ENCODE assay signal across 14 mouse cellular contexts in genomic region chr5:130007344-130007743, GRCm38 (mm10). TPM values are rescaled to one million over a fixed set of nuclear protein-coding genes. Genes with fewer than 3 reads are reported as not detected.
DNase-seq lines count a peak whose midpoint lies in the region; ATAC-seq and TF ChIP-seq lines count a peak whose summit lies in the region.
"Had no signal": no experiment of that assay in that cellular context is flagged by ENCODE, and none has a peak within 500 bp of the region (broad histone marks: within the 10 kb centered on the region; RNA-seq: fewer than 3 reads in every experiment).

No protein-coding gene starts in this region.

- peaks cover 2% of the 10 kb centered on the region; the same call in 1 of the 2 replicates for H3K36me3 ChIP-seq in liver, embryonic 14.5 days (replicated peaks; ENCODE audit: control insufficient read depth, insufficient read depth, low read depth)
- H3K36me3 ChIP-seq in ES-Bruce4 (ENCODE audit: control insufficient read depth, insufficient read depth, low read length, poor library complexity, severe bottlenecking) = no peaks in the 10 kb centered on the region

- no peak overlapping the region for H3K4me3 ChIP-seq in cerebellum, adult 2 months (replicated peaks; ENCODE audit: insufficient read depth, low read depth, low read length)
- H3K4me3 ChIP-seq in liver, embryonic 14.5 days (ENCODE audit: insufficient read depth in 1 of 2, low read depth in 2 of 2, low read length in 2 of 2) = no peak overlapping the region
- no peak overlapping the region for H3K4me3 ChIP-seq in ES-Bruce4 (ENCODE audit: low read depth, low read length)
- H3K4me3 ChIP-seq: hindbrain, embryonic 12.5 days; liver, embryonic 13.5 days had no signal

- H3K9me3 ChIP-seq in liver, embryonic 14.5 days (ENCODE audit: control insufficient read depth, low read length) = peaks cover 4% of the 10 kb centered on the region
- peaks cover 6% of the 10 kb centered on the region for H3K9me3 ChIP-seq in ES-Bruce4 (replicated peaks; ENCODE audit: control insufficient read depth, insufficient read depth, low read length, poor library complexity, severe bottlenecking)

- H3K4me2 ChIP-seq in liver, embryonic 14.5 days (ENCODE audit: low read depth) = no peak overlapping the region
- H3K4me2 ChIP-seq: hindbrain, embryonic 12.5 days; liver, embryonic 13.5 days had no signal

- DNase-seq in cerebellum, adult 2 months = no peak
- no peak for DNase-seq in cerebellum, postnatal 36 days
- DNase-seq in liver, embryonic 14.5 days (ENCODE audit: low read depth in 3 of 3, low spot score in 3 of 3) = no peak
- no peak for DNase-seq in liver
- peak; percentile 66 for DNase-seq in induced T-regulatory cell, adult 2 months (ENCODE audit: low read depth)
- no peak for DNase-seq in urinary bladder, postnatal 4 days (ENCODE audit: low spot score in 2 of 2)
- DNase-seq in adrenal gland, postnatal 4 days (ENCODE audit: low spot score in 2 of 2) = no peak
- DNase-seq: cerebellum, postnatal 25 days; kidney, postnatal 25 days; liver, embryonic 13.5 days; spleen, adult 18-20 months had no signal

- H3K9ac ChIP-seq in liver, embryonic 14.5 days (replicated peaks) = no peak overlapping the region
- H3K9ac ChIP-seq in ES-Bruce4 (ENCODE audit: low read depth, poor library complexity, severe bottlenecking) = no peak overlapping the region
- H3K9ac ChIP-seq: hindbrain, embryonic 12.5 days; liver, embryonic 13.5 days had no signal

- H3K4me1 ChIP-seq in cerebellum, adult 2 months (ENCODE audit: control insufficient read depth, insufficient read depth, low read length) = no peaks in the 10 kb centered on the region
- H3K4me1 ChIP-seq in liver, embryonic 14.5 days (replicated peaks; ENCODE audit: control insufficient read depth in 2 of 2, insufficient read depth in 2 of 2, low read length in 1 of 2) = peaks cover 0 to 7% of the 10 kb centered on the region in 2 experiments; a peak in 3 of 4 replicates
- peaks cover 6% of the 10 kb centered on the region for H3K4me1 ChIP-seq in ES-Bruce4 (ENCODE audit: control insufficient read depth, insufficient read depth, low read length)

- TF ChIP-seq CTCF in cerebellum, adult 2 months (IDR thresholded peaks at IDR 0.05; ENCODE audit: borderline replicate concordance, insufficient read depth, low read depth, low read length) = peak; percentile 9; the same call in 1 of the 2 replicates
- peak; percentile 73 for TF ChIP-seq CTCF in liver, embryonic 14.5 days (IDR thresholded peaks at IDR 0.05; ENCODE audit: low read depth)
- peak; percentile 15 for TF ChIP-seq CTCF in ES-Bruce4 (IDR thresholded peaks at IDR 0.05; ENCODE audit: low read depth, low read length)

- ATAC-seq in liver, embryonic 14.5 days (ENCODE audit: insufficient read depth) = no peak
- ATAC-seq: activated CD4-positive, CD25-positive, alpha-beta regulatory T cell, adult 4 months had no signal

- no peak for TF ChIP-seq POLR2A in cerebellum, adult 2 months (IDR thresholded peaks at IDR 0.05; ENCODE audit: borderline replicate concordance, insufficient read depth, low read length)
- TF ChIP-seq POLR2A in ES-Bruce4 (IDR thresholded peaks at IDR 0.05; ENCODE audit: insufficient read depth, low read length) = no peak

- H3K27me3 ChIP-seq in cerebellum, adult 2 months (ENCODE audit: control insufficient read depth, insufficient read depth, low read length) = no peaks in the 10 kb centered on the region
- no peaks in the 10 kb centered on the region for H3K27me3 ChIP-seq in liver, embryonic 14.5 days (ENCODE audit: control insufficient read depth, insufficient read depth, low read length)
- no peaks in the 10 kb centered on the region for H3K27me3 ChIP-seq in ES-Bruce4 (ENCODE audit: control insufficient read depth, insufficient read depth, low read length, poor library complexity, severe bottlenecking)
- H3K27me3 ChIP-seq: hindbrain, embryonic 12.5 days; liver, embryonic 13.5 days had no signal

- no peak for TF ChIP-seq EP300 in liver, embryonic 14.5 days (IDR thresholded peaks at IDR 0.05; ENCODE audit: low read depth)
- TF ChIP-seq EP300 in ES-Bruce4 (IDR thresholded peaks at IDR 0.05; ENCODE audit: insufficient read depth, low read depth, low read length) = no peak

- WGBS in cerebellum, adult 2 months = 79% methylated on average over 1 of the region's 1 CpGs
- 46% methylated on average over 1 of the region's 1 CpGs for WGBS in liver, embryonic 14.5 days (ENCODE audit: insufficient replicate concordance)

- H3K27ac ChIP-seq in cerebellum, adult 2 months (ENCODE audit: insufficient read depth, low read length) = no peak overlapping the region
- H3K27ac ChIP-seq in liver, embryonic 14.5 days = no peak overlapping the region
- no peak overlapping the region for H3K27ac ChIP-seq in ES-Bruce4 (ENCODE audit: insufficient read depth, low read length)
- H3K27ac ChIP-seq: hindbrain, embryonic 12.5 days; liver, embryonic 13.5 days had no signal

RNA-seq across cellular contexts. Expression of gene Gusb, which starts 4.5 kb away (rescaled TPM):
- polyA plus RNA-seq in cerebellum, adult 2 months (2012; rRNA removed) = 18.9 and 19.3 TPM in 2 replicates
- polyA plus RNA-seq in liver, embryonic 14.5 days (2012; rRNA removed) = 15.5 and 18.7 TPM in 2 replicates
- 37.7 and 37.9 TPM in 2 replicates for polyA plus RNA-seq in liver, embryonic 14.5 days (2014; fragmentation: Nextera tagmentation; extraction: Ambion mirVana)
- 11.5 and 13.3 TPM in 2 replicates for polyA plus RNA-seq in ES-Bruce4 (2011; ENCODE audit: insufficient read depth, insufficient read length, low read depth, missing spikeins)
- 10 to 100 TPM; 61.0 to 61.5 TPM for total RNA-seq in adrenal gland, postnatal 4 days (2021)

RNA-seq across cellular contexts. Expression of gene Asl, which starts 21.7 kb away (rescaled TPM):
- 27.0 and 28.7 TPM in 2 replicates for polyA plus RNA-seq in cerebellum, adult 2 months (2012; rRNA removed)
- 26.1 and 30.4 TPM in 2 replicates for polyA plus RNA-seq in liver, embryonic 14.5 days (2012; rRNA removed)
- polyA plus RNA-seq in liver, embryonic 14.5 days (2014; fragmentation: Nextera tagmentation; extraction: Ambion mirVana) = 39.8 and 47.3 TPM in 2 replicates
- 60.7 and 63.4 TPM in 2 replicates for polyA plus RNA-seq in ES-Bruce4 (2011; ENCODE audit: insufficient read depth, insufficient read length, low read depth, missing spikeins)
- 100 to 1,000 TPM; 149 to 165 TPM for total RNA-seq in adrenal gland, postnatal 4 days (2021)

RNA-seq across cellular contexts. Expression of gene Crcp, which starts 21.7 kb away (rescaled TPM):
- polyA plus RNA-seq in cerebellum, adult 2 months (2012; rRNA removed) = 34.9 and 38.9 TPM in 2 replicates
- polyA plus RNA-seq in liver, embryonic 14.5 days (2012; rRNA removed) = 8.6 and 15.8 TPM in 2 replicates
- 14.7 and 16.1 TPM in 2 replicates for polyA plus RNA-seq in liver, embryonic 14.5 days (2014; fragmentation: Nextera tagmentation; extraction: Ambion mirVana)
- 25.7 and 30.0 TPM in 2 replicates for polyA plus RNA-seq in ES-Bruce4 (2011; ENCODE audit: insufficient read depth, insufficient read length, low read depth, missing spikeins)
- total RNA-seq in adrenal gland, postnatal 4 days (2021) = 10 to 100 TPM; 38.9 to 41.3 TPM

Comparison
In these comparisons a context has a peak if more than half of its experiments do, and no peak if none do; other contexts are left out.
1. CTCF ChIP-seq: peak in every context shown above with its lines; median percentile 73 in liver, embryonic 14.5 days; 15 in ES-Bruce4; 9 in cerebellum, adult 2 months.